Comparison of ENCODE assay signal across 13 mouse cellular contexts in the genomic region with DNA sequence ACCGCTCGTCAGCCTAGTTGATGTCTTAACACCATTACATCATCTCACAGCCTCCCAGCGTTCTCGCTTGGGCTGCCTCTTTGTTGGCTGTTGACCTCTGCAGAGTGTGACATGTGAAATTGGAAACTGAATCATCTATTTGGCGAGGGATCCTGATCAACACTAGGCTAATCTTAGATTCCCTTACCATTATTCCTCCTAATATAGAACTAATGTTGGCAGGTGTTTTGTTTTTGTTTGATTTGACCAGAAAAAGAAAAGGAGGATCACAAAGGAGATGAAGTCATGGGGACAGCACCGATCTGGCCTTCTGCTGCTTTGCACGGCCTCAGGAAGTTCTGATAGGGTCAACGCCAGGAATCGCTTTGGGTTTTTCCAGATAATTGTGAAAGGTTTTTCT.
DNase-seq lines count a peak whose midpoint lies in the region.
"Had no signal": no experiment of that assay in that cellular context is flagged by ENCODE, and none has a peak within 500 bp of the region (broad histone marks: within the 10 kb centered on the region; RNA-seq: fewer than 3 reads in every experiment).

No protein-coding gene starts in this region.

- intact Hi-C loops in heart, postnatal 14 days (cut with DNase I): loop anchor here (2.0 to 10.0 kb wide), 3 partner anchors 95 to 493 kb away; no protein-coding TSS in a partner anchor

- peak; percentile 17 for DNase-seq in adrenal gland, postnatal 14 days
- no peak for DNase-seq in adrenal gland, adult 8-10 months
- peak; percentile 46 for DNase-seq in kidney, adult 9 months
- DNase-seq in kidney, postnatal 4 days: no peak
- peak; percentile 68 for DNase-seq in heart, adult 8-10 months (ENCODE audit: low spot score)
- peak; percentile 28 to 39 for DNase-seq in heart, postnatal 14 days
- DNase-seq in gastrocnemius, postnatal 10 days: no peak
- no peak for DNase-seq in thymus, postnatal 0 days (ENCODE audit: low spot score)
- DNase-seq: cerebellum, adult 11 months; cerebellum, postnatal 14 days; layer of hippocampus, postnatal 36 days; liver; lung, embryonic 14.5 days had no signal

Comparison
In these comparisons a context has a peak if more than half of its experiments do, and no peak if none do; other contexts are left out.
1. DNase-seq: peak in adrenal gland, postnatal 14 days (single experiment), kidney, adult 9 months (single experiment), heart, adult 8-10 months (single experiment) and heart, postnatal 14 days (2 of 2); none in adrenal gland, adult 8-10 months (single experiment), kidney, postnatal 4 days (0 of 2), gastrocnemius, postnatal 10 days (single experiment) and thymus, postnatal 0 days (single experiment).